Mouse (Mus musculus): ENCODE results near the gene Ctsz.

- no peak for TF ChIP-seq EP300 (IDR thresholded peaks at IDR 0.05; ENCODE audit: low read depth)
- no peak for TF ChIP-seq CTCF (IDR thresholded peaks at IDR 0.05; ENCODE audit: low read depth)
Observed at GRCm38 (mm10) chr2:174477543-174478319, 38.9 kb upstream of the Ctsz start.

All from heart, postnatal 0 days (tissue).